Comparison of ENCODE assay signal across 14 mouse cellular contexts in the genomic region with DNA sequence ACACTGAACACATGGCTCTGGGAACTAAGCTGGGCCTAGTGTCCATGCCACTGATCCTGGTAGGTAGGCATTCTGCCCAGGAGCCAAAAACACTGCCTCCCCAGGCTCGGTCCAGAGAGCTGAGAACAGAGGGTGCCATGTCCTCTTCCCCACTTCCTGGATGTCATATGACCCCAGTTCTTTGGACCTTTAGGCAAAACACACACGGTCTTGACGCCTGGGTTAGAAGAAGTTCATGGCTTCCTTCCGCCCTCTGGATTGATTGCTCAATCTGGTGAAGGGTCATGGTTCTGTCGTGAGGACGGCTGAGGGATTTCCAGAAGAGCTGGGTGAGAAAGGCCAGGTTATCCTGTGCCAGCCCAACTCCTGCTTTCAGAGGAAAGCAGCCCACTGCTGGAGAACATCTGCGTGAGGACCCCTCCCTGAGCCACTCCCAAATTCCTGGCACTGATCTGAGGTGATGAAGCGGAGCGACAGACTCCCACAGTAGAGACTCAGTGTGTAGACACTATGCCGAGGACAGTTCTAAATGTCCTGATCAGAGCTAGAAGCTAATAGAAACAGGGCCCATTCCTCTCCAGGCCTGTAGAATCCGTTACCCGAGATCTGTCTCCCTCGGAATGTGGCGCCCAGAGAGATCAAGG. TPM values are rescaled to one million over a fixed set of nuclear protein-coding genes. Genes with fewer than 3 reads are reported as not detected.
A peak's percentile ranks its signal among the peaks of the same experiment; 100 is the strongest.
DNase-seq lines count a peak whose midpoint lies in the region; ATAC-seq and TF ChIP-seq lines count a peak whose summit lies in the region.
"Had no signal": no experiment of that assay in that cellular context is flagged by ENCODE, and none has a peak within 500 bp of the region (broad histone marks: within the 10 kb centered on the region; RNA-seq: fewer than 3 reads in every experiment).

No protein-coding gene starts in this region.

- H3K9me3 ChIP-seq in kidney, embryonic 15.5 days (replicated peaks): no peaks in the 10 kb centered on the region
- no peaks in the 10 kb centered on the region for H3K9me3 ChIP-seq in stomach, embryonic 16.5 days (replicated peaks; ENCODE audit: control insufficient read depth, low read length)
- H3K9me3 ChIP-seq: G1E; heart, embryonic 13.5 days; midbrain, embryonic 15.5 days had no signal

- DNase-seq in lung, postnatal 36 days: peak; percentile 57
- no peak for DNase-seq in lung, postnatal 14 days
- no peak for DNase-seq in heart, adult 11 months
- DNase-seq in gastrocnemius, postnatal 10 days: no peak
- no peak for DNase-seq in layer of hippocampus, adult 2 months (ENCODE audit: low spot score in 2 of 2)
- DNase-seq: cerebellum, postnatal 14 days; lung, adult 2 months; thymus, adult 2 months had no signal

- no peak overlapping the region for H3K9ac ChIP-seq in kidney, embryonic 15.5 days
- no peak overlapping the region for H3K9ac ChIP-seq in stomach, embryonic 16.5 days (ENCODE audit: low read length)
- H3K9ac ChIP-seq: heart, embryonic 13.5 days; midbrain, embryonic 15.5 days had no signal

- H3K27ac ChIP-seq in brown adipose tissue, adult 24 weeks (replicated peaks; ENCODE audit: low read depth, low read length): peak overlapping the region; percentile 81
- peak overlapping the region; percentile 52 for H3K27ac ChIP-seq in kidney, embryonic 15.5 days
- no peak overlapping the region for H3K27ac ChIP-seq in stomach, embryonic 16.5 days (ENCODE audit: low read length)
- H3K27ac ChIP-seq in layer of hippocampus, adult 2 months: no peak overlapping the region
- H3K27ac ChIP-seq: heart, embryonic 13.5 days; midbrain, embryonic 15.5 days had no signal

- peak; percentile 67 for ATAC-seq in kidney, embryonic 15.5 days (replicated peaks; ENCODE audit: low FRiP score)
- ATAC-seq in stomach, embryonic 16.5 days (ENCODE audit: insufficient read depth, low FRiP score): peak; percentile 14; the same call in 1 of the 2 replicates
- ATAC-seq: midbrain, embryonic 15.5 days had no signal

- no peak for TF ChIP-seq CTCF in layer of hippocampus, adult 2 months (conservative IDR thresholded peaks at IDR 0.05)

- no peak overlapping the region for H3K4me2 ChIP-seq in kidney, embryonic 15.5 days
- H3K4me2 ChIP-seq in stomach, embryonic 16.5 days (ENCODE audit: low read depth, low read length): no peak overlapping the region
- H3K4me2 ChIP-seq: heart, embryonic 13.5 days; midbrain, embryonic 15.5 days had no signal

- H3K4me3 ChIP-seq in brown adipose tissue, adult 24 weeks (ENCODE audit: insufficient read depth, low read depth, low read length): no peak overlapping the region
- no peak overlapping the region for H3K4me3 ChIP-seq in kidney, embryonic 15.5 days (replicated peaks)
- H3K4me3 ChIP-seq in stomach, embryonic 16.5 days (replicated peaks; ENCODE audit: low read length): no peak overlapping the region
- no peak overlapping the region for H3K4me3 ChIP-seq in layer of hippocampus, adult 2 months
- H3K4me3 ChIP-seq: heart, embryonic 13.5 days; midbrain, embryonic 15.5 days had no signal

- H3K27me3 ChIP-seq in kidney, embryonic 15.5 days: no peaks in the 10 kb centered on the region
- no peaks in the 10 kb centered on the region for H3K27me3 ChIP-seq in stomach, embryonic 16.5 days (ENCODE audit: control insufficient read depth, insufficient read depth, low read length)
- H3K27me3 ChIP-seq: heart, embryonic 13.5 days; midbrain, embryonic 15.5 days had no signal

- WGBS in kidney, embryonic 15.5 days: 37% methylated on average over 14 of the region's 14 CpGs
- 65% methylated on average over 14 of the region's 14 CpGs for WGBS in stomach, embryonic 16.5 days

- H3K4me1 ChIP-seq in brown adipose tissue, adult 24 weeks (ENCODE audit: control insufficient read depth, insufficient read depth, insufficient read length, low read length): peaks cover 14% of the 10 kb centered on the region
- H3K4me1 ChIP-seq in kidney, embryonic 15.5 days: peaks cover 29% of the 10 kb centered on the region
- H3K4me1 ChIP-seq in stomach, embryonic 16.5 days (ENCODE audit: control insufficient read depth, insufficient read depth, low read length): 0 out of 2 replicates have a peak, but pooled peaks cover 3% of the 10 kb centered on the region
- H3K4me1 ChIP-seq: heart, embryonic 13.5 days; midbrain, embryonic 15.5 days had no signal

- peaks cover 55% of the 10 kb centered on the region for H3K36me3 ChIP-seq in kidney, embryonic 15.5 days
- H3K36me3 ChIP-seq in stomach, embryonic 16.5 days (ENCODE audit: control insufficient read depth, insufficient read depth, low read length): no peaks in the 10 kb centered on the region; the same call in 1 of the 2 replicates
- H3K36me3 ChIP-seq: midbrain, embryonic 15.5 days had no signal

RNA-seq across cellular contexts. Expression of a gene that starts 28.5 kb away (rescaled TPM):
- 13.4 and 18.7 TPM in 2 replicates for polyA plus RNA-seq in brown adipose tissue, adult 24 weeks (2012; ENCODE audit: insufficient read depth, insufficient read length, missing spikeins)
- 13.7 and 16.0 TPM in 2 replicates for polyA plus RNA-seq in kidney, embryonic 15.5 days (2015; fragmentation: Nextera tagmentation; extraction: Ambion mirVana)
- 19.6 and 24.8 TPM in 2 replicates for polyA plus RNA-seq in stomach, embryonic 16.5 days (2015; fragmentation: Nextera tagmentation; extraction: Ambion mirVana)
- 10 to 100 TPM; 26.6 to 30.3 TPM for total RNA-seq in gastrocnemius, postnatal 10 days (2021)
- 10 to 100 TPM; 71.9 to 73.5 TPM for total RNA-seq in layer of hippocampus, adult 2 months (2021)
- total RNA-seq: G1E had no signal

RNA-seq across cellular contexts. Expression of a gene that starts 29.3 kb away (rescaled TPM):
- 1.5 TPM in 1 of 2 replicates, not detected in the other for polyA plus RNA-seq in brown adipose tissue, adult 24 weeks (2012; ENCODE audit: insufficient read depth, insufficient read length, missing spikeins)
- polyA plus RNA-seq in kidney, embryonic 15.5 days (2015; fragmentation: Nextera tagmentation; extraction: Ambion mirVana): 1.1 and 1.6 TPM in 2 replicates
- 1.1 and 1.6 TPM in 2 replicates for polyA plus RNA-seq in stomach, embryonic 16.5 days (2015; fragmentation: Nextera tagmentation; extraction: Ambion mirVana)
- under 1 TPM in 1 of 2 experiments, not detected in 1; 0.81 TPM for total RNA-seq in gastrocnemius, postnatal 10 days (2021)
- total RNA-seq in layer of hippocampus, adult 2 months (2021): 1 to 10 TPM; 5.6 to 5.7 TPM

RNA-seq across cellular contexts. Expression of a gene that starts 55.8 kb away (rescaled TPM):
- 4.4 and 8.2 TPM in 2 replicates for polyA plus RNA-seq in brown adipose tissue, adult 24 weeks (2012; ENCODE audit: insufficient read depth, insufficient read length, missing spikeins)
- polyA plus RNA-seq in kidney, embryonic 15.5 days (2015; fragmentation: Nextera tagmentation; extraction: Ambion mirVana): 9.5 and 9.8 TPM in 2 replicates
- polyA plus RNA-seq in stomach, embryonic 16.5 days (2015; fragmentation: Nextera tagmentation; extraction: Ambion mirVana): 8.2 and 9.3 TPM in 2 replicates
- total RNA-seq in gastrocnemius, postnatal 10 days (2021): 1 to 10 TPM; 5.2 to 8.4 TPM
- total RNA-seq in layer of hippocampus, adult 2 months (2021): 1 to 10 TPM; 1.4 to 1.6 TPM

Comparison
In these comparisons a context has a peak if more than half of its experiments do, and no peak if none do; other contexts are left out.
1. H3K27ac ChIP-seq: peak in brown adipose tissue, adult 24 weeks (single experiment) and kidney, embryonic 15.5 days (single experiment); none in stomach, embryonic 16.5 days (single experiment) and layer of hippocampus, adult 2 months (single experiment).